Mouse (Mus musculus) skeletal muscle tissue, postnatal 0 days (tissue): ENCODE results near the gene Fxyd7. TPM values are rescaled to one million over a fixed set of nuclear protein-coding genes. Genes with fewer than 3 reads are reported as not detected.

Experiments used
- microRNA-seq, 2 experiments: library from miRNA; unstranded; fragments of <30 nt; microRNA quantifications; one replicate each; pipeline ENCODE4; 2016
- polyA plus RNA-seq: library from polyadenylated mRNA; unstranded; fragments of >200 nt; fragmentation: Nextera tagmentation; extraction: Ambion mirVana; gene quantifications from 2 replicates; pipeline ENCODE4 v1.2.1, GENCODE M21; 2015

Gene Fxyd7
- 1.5 and 2.8 TPM in 2 replicates for polyA plus RNA-seq

GRCm38 (mm10) chr7:31051321-31052021, at the start of gene Fxyd7:
Fxyd7 (minus strand) TSS chr7:31051467.

GRCm38 (mm10) chr7:31076492-31076891, 25.2 kb upstream of the Fxyd7 start, which contains the start of gene Fxyd3:
Fxyd3 (minus strand) TSS chr7:31076704.

GRCm38 (mm10) chr7:31059108-31059507, 7.8 kb upstream of the Fxyd7 start, which contains the start of gene Lgi4:
Lgi4 (plus strand) TSS chr7:31059342.

GRCm38 (mm10) chr7:31057071-31057470, 5.8 kb upstream of the Fxyd7 start, which contains the start of gene Fxyd1:
Fxyd1 (minus strand) TSS chr7:31057199.

GRCm38 (mm10) chr7:31042431-31042910, 8.8 kb downstream of the Fxyd7 start, which contains the start of gene Fxyd5:
Fxyd5 (minus strand) TSS chr7:31042481.

Small RNA genes within 50 kb of the gene (microRNA-seq; reads per million reads assigned to microRNA genes)
- 0 reads per million in 2 experiments for gene Mir7050

Other genes with a start within 250 kb of the Fxyd7 start
- gene Ffar2, start 227.7 kb downstream of the Fxyd7 start, polyA plus RNA-seq, result 1.0 and 6.6 TPM in 2 replicates
- gene Ffar3, start 195.3 kb downstream of the Fxyd7 start, polyA plus RNA-seq, result not detected in 2 replicates
- not detected in 2 replicates for gene Ffar1, start 189.9 kb downstream of the Fxyd7 start, polyA plus RNA-seq
- 0.24 and 0.33 TPM in 2 replicates for gene Cd22, start 171.1 kb downstream of the Fxyd7 start, polyA plus RNA-seq
- 2.2 and 2.4 TPM in 2 replicates for gene Mag, start 136.6 kb downstream of the Fxyd7 start, polyA plus RNA-seq
- not detected in 2 replicates for gene Hamp2, start 126.8 kb downstream of the Fxyd7 start, polyA plus RNA-seq
- gene Hamp, start 107.4 kb downstream of the Fxyd7 start, polyA plus RNA-seq, result not detected in 2 replicates
- gene Usf2, start 94.7 kb downstream of the Fxyd7 start, polyA plus RNA-seq, result 13.5 and 15.2 TPM in 2 replicates
- 0.73 and 1.8 TPM in 2 replicates for gene Lsr, start 78.0 kb downstream of the Fxyd7 start, polyA plus RNA-seq
- gene Fam187b, start 77.7 kb downstream of the Fxyd7 start, polyA plus RNA-seq, result 0.22 TPM in 1 of 2 replicates, not detected in the other
- 33.4 and 46.8 TPM in 2 replicates for gene Fxyd5, start 9.0 kb downstream of the Fxyd7 start, polyA plus RNA-seq
- 981 and 1,160 TPM in 2 replicates for gene Fxyd1, start 5.7 kb upstream of the Fxyd7 start, polyA plus RNA-seq
- gene Lgi4, start 7.9 kb upstream of the Fxyd7 start, polyA plus RNA-seq, result 1.1 and 1.3 TPM in 2 replicates
- gene Fxyd3, start 25.2 kb upstream of the Fxyd7 start, polyA plus RNA-seq, result 0.87 and 5.7 TPM in 2 replicates
- gene Hpn, start 63.8 kb upstream of the Fxyd7 start, polyA plus RNA-seq, result 0.83 and 1.2 TPM in 2 replicates
- gene Scn1b, start 75.5 kb upstream of the Fxyd7 start, polyA plus RNA-seq, result 18.3 and 21.0 TPM in 2 replicates
- gene Gramd1a, start 104.4 kb upstream of the Fxyd7 start, polyA plus RNA-seq, result 31.3 TPM in 2 replicates
- gene Scgb2b2, start 239.0 kb upstream of the Fxyd7 start, polyA plus RNA-seq, result not detected in 2 replicates
- gene Scgb1b2, start 240.4 kb upstream of the Fxyd7 start, polyA plus RNA-seq, result not detected in 2 replicates